Mouse (Mus musculus) thymus, postnatal 0 days (tissue): ENCODE data around the gene Gck. TPM values are rescaled to one million over a fixed set of nuclear protein-coding genes. Genes with fewer than 3 reads are reported as not detected.
"Not testable (repeated sequence)": the region's sequence is repeated elsewhere in the genome, so short reads cannot be mapped to it uniquely, and the experiment has no call there.

Experiments
- DNase-seq: peaks from one replicate; pipeline ENCODE4 v3.0.0-alpha.2; 2015; ENCODE audit warnings: low spot score
- polyA plus RNA-seq: library from polyadenylated mRNA; unstranded; fragments of >200 nt; fragmentation: Nextera tagmentation; extraction: Ambion mirVana; gene quantifications from 2 replicates; pipeline ENCODE4 v1.2.1, GENCODE M21; 2015

Gck gene
- polyA plus RNA-seq, 1 experiment from 2014 or later = 1.0 TPM

- DNase-seq = no peak
Measured at GRCm38 (mm10) chr11:5913256-5913655, 36.6 kb downstream of the Gck start.

- DNase-seq = peak; percentile 47
Measured at GRCm38 (mm10) chr11:5912635-5913034, 37.2 kb downstream of the Gck start.

GRCm38 (mm10) chr11:5908642-5909041, 41.2 kb downstream of the Gck start:
- DNase-seq = no peak

GRCm38 (mm10) chr11:5907096-5907495, 42.8 kb downstream of the Gck start:
- no peak for DNase-seq

- no peak for DNase-seq
Measured at GRCm38 (mm10) chr11:5905778-5906518, 43.9 kb downstream of the Gck start.

- DNase-seq = no peak
Measured at GRCm38 (mm10) chr11:5904871-5905270, 45.0 kb downstream of the Gck start.

GRCm38 (mm10) chr11:5904357-5904756, 45.5 kb downstream of the Gck start:
- no peak for DNase-seq

- no peak for DNase-seq
Measured at GRCm38 (mm10) chr11:5903844-5904243, 46.0 kb downstream of the Gck start.

- DNase-seq = no peak
Measured at GRCm38 (mm10) chr11:5902390-5902789, 47.5 kb downstream of the Gck start.

- no peak for DNase-seq
Measured at GRCm38 (mm10) chr11:5901950-5902349, 47.9 kb downstream of the Gck start.

- DNase-seq = no peak
Measured at GRCm38 (mm10) chr11:5901320-5901719, 48.6 kb downstream of the Gck start.

GRCm38 (mm10) chr11:5899286-5899685, 50.6 kb downstream of the Gck start:
- no peak for DNase-seq

GRCm38 (mm10) chr11:5898531-5898930, 51.4 kb downstream of the Gck start, which contains the start of gene Myl7:
TSS of gene Myl7 (minus strand) at chr11:5898782.
- DNase-seq = no peak

GRCm38 (mm10) chr11:5897839-5898238, 52.0 kb downstream of the Gck start:
- no peak for DNase-seq

GRCm38 (mm10) chr11:5897230-5897629, 52.7 kb downstream of the Gck start:
- DNase-seq = peak; percentile 15

GRCm38 (mm10) chr11:5893807-5894206, 56.1 kb downstream of the Gck start:
- no peak for DNase-seq

- DNase-seq = no peak
Measured at GRCm38 (mm10) chr11:5892810-5893368, 57.0 kb downstream of the Gck start.

- no peak for DNase-seq
Measured at GRCm38 (mm10) chr11:5892151-5892591, 57.7 kb downstream of the Gck start.

GRCm38 (mm10) chr11:5888563-5888962, 61.3 kb downstream of the Gck start:
- not testable (repeated sequence) for DNase-seq

- DNase-seq = no peak
Measured at GRCm38 (mm10) chr11:5887250-5887649, 62.6 kb downstream of the Gck start.

GRCm38 (mm10) chr11:5886187-5886586, 63.7 kb downstream of the Gck start:
- DNase-seq = peak; percentile 72

GRCm38 (mm10) chr11:5882518-5882917, 67.4 kb downstream of the Gck start:
- DNase-seq = no peak

- peak; percentile 44 for DNase-seq
Measured at GRCm38 (mm10) chr11:5879905-5880304, 70.0 kb downstream of the Gck start.
